Mouse (Mus musculus) midbrain, embryonic 10.5 days (tissue): ENCODE measurements around the gene Hdac9. TPM values are rescaled to one million over a fixed set of nuclear protein-coding genes. Genes with fewer than 3 reads are reported as not detected.

Source experiments
- polyA plus RNA-seq: library from polyadenylated mRNA; unstranded; fragments of >200 nt; fragmentation: Nextera tagmentation; extraction: Ambion mirVana; gene quantifications from 2 replicates; pipeline ENCODE4 v1.2.1, GENCODE M21; 2016

The Hdac9 gene
- polyA plus RNA-seq, 1 experiment from 2014 or later = 7.9 TPM

Other genes with a start within 250 kb of the Hdac9 start
- not detected in 2 replicates for gene Prps1l1, start 67.7 kb upstream of the Hdac9 start, polyA plus RNA-seq
- gene Snx13, start 130.1 kb upstream of the Hdac9 start, polyA plus RNA-seq = 15.3 and 15.6 TPM in 2 replicates